Mouse (Mus musculus) neural tube, embryonic 12.5 days (tissue): ENCODE results near the gene Amer3. TPM values are rescaled to one million over a fixed set of nuclear protein-coding genes. Genes with fewer than 3 reads are reported as not detected.
"Not testable (repeated sequence)": the region's sequence is repeated elsewhere in the genome, so short reads cannot be mapped to it uniquely, and the experiment has no call there.

Experiments used
- ATAC-seq: fragments of 200-750 bp; cut with Nextera tagmentation; 2 replicates; pipeline ENCODE4 v1.8.0; 2017; ENCODE audit warnings: low read depth, mild to moderate bottlenecking, moderate TSS enrichment, moderate library complexity; ENCODE audit not compliant: low FRiP score
- H3K27ac ChIP-seq: fragments of 300-500 bp; sonication (generic); 2 replicates; pipeline ENCODE4 v1.5.1; 2016
- H3K27me3 ChIP-seq: fragments of 300-500 bp; sonication (generic); replicated peaks from 2 replicates; pipeline ENCODE4 v1.6.1; 2016; ENCODE audit warnings: mild to moderate bottlenecking
- H3K36me3 ChIP-seq: fragments of 300-500 bp; sonication (generic); 2 replicates; pipeline ENCODE4 v1.6.1; 2016; ENCODE audit warnings: mild to moderate bottlenecking
- H3K4me1 ChIP-seq: fragments of 300-500 bp; sonication (generic); 2 replicates; pipeline ENCODE4 v1.6.1; 2016
- H3K4me2 ChIP-seq: fragments of 300-500 bp; sonication (generic); replicated peaks from 2 replicates; pipeline ENCODE4 v1.6.1; 2016; ENCODE audit warnings: mild to moderate bottlenecking
- H3K4me3 ChIP-seq: fragments of 300-500 bp; sonication (generic); 2 replicates; pipeline ENCODE4 v1.5.1; 2016
- H3K9ac ChIP-seq: fragments of 300-500 bp; sonication (generic); 2 replicates; pipeline ENCODE4 v1.6.1; 2016; ENCODE audit warnings: mild to moderate bottlenecking
- H3K9me3 ChIP-seq: fragments of 300-500 bp; sonication (generic); 2 replicates; pipeline ENCODE4 v1.6.1; 2016; ENCODE audit warnings: mild to moderate bottlenecking
- WGBS: fragments of 180-500 bp; shearing (Covaris S2); methylation state at CpG from one replicate; pipeline ENCODE4 v1.1.7; 2016; 5-methylcytosine and 5-hydroxymethylcytosine counted together
- polyA plus RNA-seq: library from polyadenylated mRNA; unstranded; fragments of >200 nt; fragmentation: Nextera tagmentation; extraction: Ambion mirVana; gene quantifications from 2 replicates; pipeline ENCODE4 v1.2.1, GENCODE M21; 2016

The Amer3 gene
- polyA plus RNA-seq, 1 experiment from 2014 or later = 13.1 TPM

- not testable (repeated sequence) for H3K27ac ChIP-seq, H3K4me2 ChIP-seq, H3K9me3 ChIP-seq, H3K4me1 ChIP-seq, ATAC-seq, H3K36me3 ChIP-seq, H3K27me3 ChIP-seq, H3K9ac ChIP-seq, H3K4me3 ChIP-seq
- 94% methylated on average over 13 of the region's 13 CpGs for WGBS
Observed at GRCm38 (mm10) chr1:34620116-34620515, 40.7 kb downstream of the Amer3 start.

- not testable (repeated sequence) for H3K4me3 ChIP-seq, H3K9me3 ChIP-seq, H3K9ac ChIP-seq, ATAC-seq, H3K36me3 ChIP-seq, H3K27ac ChIP-seq, H3K4me1 ChIP-seq, H3K27me3 ChIP-seq, H3K4me2 ChIP-seq
- 89% methylated on average over 5 of the region's 5 CpGs for WGBS
Observed at GRCm38 (mm10) chr1:34620761-34621160, 41.3 kb downstream of the Amer3 start.

- ATAC-seq = no peak
- H3K36me3 ChIP-seq = no peaks in the 10 kb centered on the region
- H3K27ac ChIP-seq = no peak overlapping the region
- no peak overlapping the region for H3K4me2 ChIP-seq
- no peak overlapping the region for H3K4me3 ChIP-seq
- WGBS = 86% methylated on average over 18 of the region's 18 CpGs
- H3K27me3 ChIP-seq = no peaks in the 10 kb centered on the region
- H3K9me3 ChIP-seq = no peaks in the 10 kb centered on the region
- H3K9ac ChIP-seq = no peak overlapping the region
- no peaks in the 10 kb centered on the region; the same call in 1 of the 2 replicates for H3K4me1 ChIP-seq
Observed at GRCm38 (mm10) chr1:34635711-34636110, 56.3 kb downstream of the Amer3 start.

Other genes with a start within 250 kb of the Amer3 start
- 64.1 and 64.5 TPM in 2 replicates for gene Ccdc115, start 140.0 kb upstream of the Amer3 start, polyA plus RNA-seq
- gene Imp4, start 139.8 kb upstream of the Amer3 start, polyA plus RNA-seq = 77.3 and 80.3 TPM in 2 replicates
- 5.2 and 7.7 TPM in 2 replicates for gene Ptpn18, start 119.9 kb upstream of the Amer3 start, polyA plus RNA-seq
- not detected in 2 replicates for gene Prss39, start 81.2 kb upstream of the Amer3 start, polyA plus RNA-seq
- not detected in 2 replicates for gene Cfc1, start 44.0 kb upstream of the Amer3 start, polyA plus RNA-seq
- gene Prss40, start 18.7 kb upstream of the Amer3 start, polyA plus RNA-seq = not detected in 2 replicates